Mouse (Mus musculus) intestine, postnatal 0 days (tissue): ENCODE measurements around the gene Tmem179. TPM values are rescaled to one million over a fixed set of nuclear protein-coding genes. Genes with fewer than 3 reads are reported as not detected.

Experiments used
- ATAC-seq: fragments of 200-750 bp; cut with Nextera tagmentation; 2 replicates; pipeline ENCODE4 v1.8.0; 2017; ENCODE audit warnings: mild to moderate bottlenecking, moderate TSS enrichment, moderate library complexity
- H3K27ac ChIP-seq: fragments of 300-500 bp; sonication (generic); 2 replicates; pipeline ENCODE4 v1.5.1; 2014; ENCODE audit warnings: mild to moderate bottlenecking, low read depth, low read length, moderate library complexity
- H3K27me3 ChIP-seq: fragments of 300-500 bp; sonication (generic); replicated peaks from 2 replicates; pipeline ENCODE4 v1.6.1; 2014; ENCODE audit warnings: low read length, mixed read lengths; ENCODE audit not compliant: control insufficient read depth, insufficient read depth
- H3K36me3 ChIP-seq: fragments of 300-500 bp; sonication (generic); 2 replicates; pipeline ENCODE4 v1.6.1; 2014; ENCODE audit warnings: mild to moderate bottlenecking, moderate library complexity; ENCODE audit not compliant: control insufficient read depth, insufficient read depth
- H3K4me1 ChIP-seq: fragments of 300-500 bp; sonication (generic); replicated peaks from 2 replicates; pipeline ENCODE4 v1.6.1; 2014; ENCODE audit warnings: antibody characterized with exemption, low read length, mixed read lengths; ENCODE audit not compliant: control insufficient read depth, insufficient read depth
- H3K4me2 ChIP-seq: fragments of 300-500 bp; sonication (generic); replicated peaks from 2 replicates; pipeline ENCODE4 v1.6.1; 2014; ENCODE audit warnings: low read depth, mild to moderate bottlenecking, moderate library complexity
- H3K4me3 ChIP-seq: fragments of 300-500 bp; sonication (generic); 2 replicates; pipeline ENCODE4 v1.5.1; 2014; ENCODE audit warnings: low read depth, low read length
- H3K9ac ChIP-seq: fragments of 300-500 bp; sonication (generic); 2 replicates; pipeline ENCODE4 v1.6.1; 2014; ENCODE audit warnings: mild to moderate bottlenecking, low read depth, low read length
- H3K9me3 ChIP-seq: fragments of 300-500 bp; sonication (generic); 2 replicates; pipeline ENCODE4 v1.6.1; 2016; ENCODE audit warnings: mixed run types; ENCODE audit not compliant: control insufficient read depth
- CTCF ChIP-seq: sonication (generic); IDR thresholded peaks from 2 replicates; pipeline ENCODE4 v1.5.1; 2016; ENCODE audit warnings: low read depth, mild to moderate bottlenecking, control low read depth, antibody characterized with exemption, moderate library complexity
- WGBS: fragments of 180-500 bp; shearing (Covaris S2); extraction: QIAGEN DNeasy Blood & Tissue Kit; methylation state at CpG from one replicate; pipeline ENCODE4 v1.1.7; 2014; 5-methylcytosine and 5-hydroxymethylcytosine counted together
- polyA plus RNA-seq: library from polyadenylated mRNA; unstranded; fragments of >200 nt; fragmentation: Nextera tagmentation; extraction: Ambion mirVana; gene quantifications from 2 replicates; pipeline ENCODE4 v1.2.1, GENCODE M21; 2015

The Tmem179 gene
- polyA plus RNA-seq, 1 experiment from 2014 or later, result 1.8 TPM

GRCm38 (mm10) chr12:112540321-112540720, 23.8 kb upstream of the Tmem179 start:
- no peak for TF ChIP-seq CTCF
- Histone ChIP-seq H3K27me3 (no peaks in the 10 kb centered on the region), H3K4me1 (no peaks in the 10 kb centered on the region), H3K36me3 (no peaks in the 10 kb centered on the region), H3K9me3 (no peaks in the 10 kb centered on the region), H3K9ac (no peak overlapping the region), H3K4me2 (no peak overlapping the region), H3K27ac (no peak overlapping the region), H3K4me3 (no peak overlapping the region)
- ATAC-seq, result no peak
- 94% methylated on average over 12 of the region's 12 CpGs for WGBS

- no peaks in the 10 kb centered on the region for H3K27me3 ChIP-seq
- no peak overlapping the region for H3K27ac ChIP-seq
- no peak overlapping the region for H3K4me2 ChIP-seq
- no peak for TF ChIP-seq CTCF
- H3K9me3 ChIP-seq, result no peaks in the 10 kb centered on the region
- H3K4me3 ChIP-seq, result no peak overlapping the region
- H3K9ac ChIP-seq, result no peak overlapping the region
- 85% methylated on average over 7 of the region's 7 CpGs for WGBS
- H3K4me1 ChIP-seq, result no peaks in the 10 kb centered on the region
- no peak for ATAC-seq
- no peaks in the 10 kb centered on the region for H3K36me3 ChIP-seq
Observed at GRCm38 (mm10) chr12:112539466-112539965, 23.0 kb upstream of the Tmem179 start.

- Histone ChIP-seq H3K4me3 (no peak overlapping the region), H3K9me3 (no peaks in the 10 kb centered on the region), H3K27ac (no peak overlapping the region), H3K36me3 (no peaks in the 10 kb centered on the region), H3K4me2 (no peak overlapping the region), H3K9ac (no peak overlapping the region), H3K4me1 (no peaks in the 10 kb centered on the region), H3K27me3 (no peaks in the 10 kb centered on the region)
- WGBS, result 74% methylated on average over 9 of the region's 9 CpGs
- ATAC-seq, result no peak
- TF ChIP-seq CTCF, result no peak
Observed at GRCm38 (mm10) chr12:112538356-112538755, 21.8 kb upstream of the Tmem179 start.

- 81% methylated on average over 6 of the region's 6 CpGs for WGBS
- no peak for ATAC-seq
Observed at GRCm38 (mm10) chr12:112537233-112537632, 20.7 kb upstream of the Tmem179 start.

GRCm38 (mm10) chr12:112533758-112534157, 17.2 kb upstream of the Tmem179 start:
- H3K27me3 ChIP-seq, result no peaks in the 10 kb centered on the region
- no peak for ATAC-seq

More at GRCm38 (mm10) chr12:112537233-112537632, 20.7 kb upstream of the Tmem179 start:
- no peak overlapping the region for H3K4me3 ChIP-seq
- H3K4me1 ChIP-seq, result no peaks in the 10 kb centered on the region
- H3K9me3 ChIP-seq, result no peaks in the 10 kb centered on the region
- H3K9ac ChIP-seq, result no peak overlapping the region
- H3K27me3 ChIP-seq, result no peaks in the 10 kb centered on the region
- no peak for TF ChIP-seq CTCF
- H3K4me2 ChIP-seq, result no peak overlapping the region
- H3K36me3 ChIP-seq, result no peaks in the 10 kb centered on the region
- H3K27ac ChIP-seq, result no peak overlapping the region

GRCm38 (mm10) chr12:112518105-112518504, 1.6 kb upstream of the Tmem179 start:
- H3K36me3 ChIP-seq, result no peaks in the 10 kb centered on the region
- TF ChIP-seq CTCF, result no peak
- no peaks in the 10 kb centered on the region for H3K9me3 ChIP-seq
- no peak overlapping the region for H3K9ac ChIP-seq
- H3K4me2 ChIP-seq, result no peak overlapping the region
- ATAC-seq, result no peak
- H3K27me3 ChIP-seq, result no peaks in the 10 kb centered on the region
- no peak overlapping the region for H3K27ac ChIP-seq
- WGBS, result 30% methylated on average over 4 of the region's 4 CpGs
- H3K4me1 ChIP-seq, result no peaks in the 10 kb centered on the region
- no peak overlapping the region for H3K4me3 ChIP-seq

More at GRCm38 (mm10) chr12:112533758-112534157, 17.2 kb upstream of the Tmem179 start:
- 69% methylated on average over 4 of the region's 4 CpGs for WGBS
- no peaks in the 10 kb centered on the region for H3K4me1 ChIP-seq
- no peak overlapping the region for H3K4me2 ChIP-seq
- no peak overlapping the region for H3K9ac ChIP-seq
- no peak overlapping the region for H3K4me3 ChIP-seq
- TF ChIP-seq CTCF, result no peak
- no peak overlapping the region for H3K27ac ChIP-seq
- no peaks in the 10 kb centered on the region for H3K36me3 ChIP-seq
- no peaks in the 10 kb centered on the region for H3K9me3 ChIP-seq

- H3K9ac ChIP-seq, result no peak overlapping the region
- H3K27me3 ChIP-seq, result no peaks in the 10 kb centered on the region; the same call in none of the 2 replicates
- H3K9me3 ChIP-seq, result no peaks in the 10 kb centered on the region
- H3K4me2 ChIP-seq, result no peak overlapping the region
- no peaks in the 10 kb centered on the region for H3K36me3 ChIP-seq
- TF ChIP-seq CTCF, result 0 out of 2 replicates have a peak, but pooled peaks have one; percentile 24
- 64% methylated on average over 3 of the region's 3 CpGs for WGBS
- H3K4me3 ChIP-seq, result no peak overlapping the region
- no peak for ATAC-seq
- no peaks in the 10 kb centered on the region for H3K4me1 ChIP-seq
- H3K27ac ChIP-seq, result no peak overlapping the region
Observed at GRCm38 (mm10) chr12:112514897-112515296, 1.6 kb downstream of the Tmem179 start.
